Mouse (Mus musculus) midbrain, postnatal 0 days (tissue): ENCODE data around the gene Rasal1. TPM values are rescaled to one million over a fixed set of nuclear protein-coding genes. Genes with fewer than 3 reads are reported as not detected.

Source experiments
- ATAC-seq: fragments of 200-750 bp; cut with Nextera tagmentation; 2 replicates; pipeline ENCODE4 v1.8.0; 2017; ENCODE audit warnings: moderate number of reproducible peaks, mild to moderate bottlenecking, moderate TSS enrichment, moderate library complexity; ENCODE audit not compliant: low FRiP score
- DNase-seq: peaks from one replicate; pipeline ENCODE4 v3.0.0-alpha.2; 2015; ENCODE audit warnings: low spot score
- H3K27ac ChIP-seq: fragments of 300-500 bp; sonication (generic); 2 replicates; pipeline ENCODE4 v1.5.1; 2014; ENCODE audit warnings: low read depth, mild to moderate bottlenecking, low read length, mixed read lengths
- H3K27me3 ChIP-seq: fragments of 300-500 bp; sonication (generic); 2 replicates; pipeline ENCODE4 v1.6.1; 2014; ENCODE audit warnings: low read length, control low read depth, mixed read lengths; ENCODE audit not compliant: insufficient read depth
- H3K36me3 ChIP-seq: fragments of 300-500 bp; sonication (generic); 2 replicates; pipeline ENCODE4 v1.6.1; 2014; ENCODE audit warnings: low read length, control low read depth, mixed read lengths; ENCODE audit not compliant: insufficient read depth
- H3K4me1 ChIP-seq: fragments of 300-500 bp; sonication (generic); 2 replicates; pipeline ENCODE4 v1.6.1; 2014; ENCODE audit warnings: mild to moderate bottlenecking, control low read depth, antibody characterized with exemption, low read length, mixed read lengths; ENCODE audit not compliant: insufficient read depth
- H3K4me2 ChIP-seq: fragments of 300-500 bp; sonication (generic); 2 replicates; pipeline ENCODE4 v1.6.1; 2014; ENCODE audit warnings: low read depth, mild to moderate bottlenecking, low read length, mixed read lengths; ENCODE audit not compliant: poor library complexity, severe bottlenecking
- H3K4me3 ChIP-seq: fragments of 300-500 bp; sonication (generic); 2 replicates; pipeline ENCODE4 v1.5.1; 2014; ENCODE audit warnings: low read depth, mild to moderate bottlenecking, low read length, moderate library complexity
- H3K9ac ChIP-seq: fragments of 300-500 bp; sonication (generic); replicated peaks from 2 replicates; pipeline ENCODE4 v1.6.1; 2014; ENCODE audit warnings: mild to moderate bottlenecking, low read length, moderate library complexity, mixed read lengths; ENCODE audit not compliant: poor library complexity, severe bottlenecking
- H3K9me3 ChIP-seq: fragments of 300-500 bp; sonication (generic); 2 replicates; pipeline ENCODE4 v1.6.1; 2016; ENCODE audit warnings: low read length, control low read depth
- CTCF ChIP-seq: IDR thresholded peaks from 2 replicates; pipeline ENCODE4 v1.5.1; 2016; ENCODE audit warnings: antibody characterized with exemption, mild to moderate bottlenecking
- WGBS: fragments of 180-500 bp; shearing (Covaris S2); extraction: QIAGEN DNeasy Blood & Tissue Kit; methylation state at CpG from one replicate; pipeline ENCODE4 v1.1.7; 2014; 5-methylcytosine and 5-hydroxymethylcytosine counted together
- polyA plus RNA-seq: library from polyadenylated mRNA; unstranded; fragments of >200 nt; fragmentation: Nextera tagmentation; extraction: Ambion mirVana; gene quantifications from 2 replicates; pipeline ENCODE4 v1.2.1, GENCODE M21; 2015
- total RNA-seq: library from RNA; depleted of rRNA; stranded (reverse); fragments of >200 nt; gene quantifications from 2 replicates; pipeline ENCODE4 v1.2.3, GENCODE M21; 2014

Gene Rasal1
- total and polyA plus RNA-seq, 2 experiments from 2014 or later = 9.9 to 24.7 TPM

DNA sequence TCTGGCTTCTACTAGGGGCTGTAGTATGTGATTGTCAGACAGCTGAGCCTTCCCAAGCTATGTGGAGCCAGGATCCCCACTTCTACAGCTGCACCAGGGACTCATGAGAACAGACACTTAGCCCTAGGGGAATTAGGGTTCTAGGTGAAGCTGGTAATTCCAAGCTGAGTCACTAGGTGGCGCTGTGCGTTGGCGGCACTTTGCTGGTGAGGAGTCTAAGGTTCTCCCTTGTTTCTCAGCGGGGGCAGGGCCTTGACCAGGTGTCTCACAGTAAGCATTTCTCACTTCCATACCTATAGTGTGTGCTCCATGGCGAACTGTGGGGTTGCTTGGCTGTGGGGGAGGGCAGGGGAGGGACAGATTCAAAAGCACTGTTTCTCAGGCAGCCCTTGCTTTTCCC lies 29.4 kb upstream of the Rasal1 start:
- H3K9me3 ChIP-seq = no peaks in the 10 kb centered on the region
- ATAC-seq (no peak), DNase-seq (peak; percentile 56)
- WGBS = 14% methylated on average over 5 of the region's 5 CpGs
- no peak overlapping the region for H3K27ac ChIP-seq
- no peak overlapping the region for H3K9ac ChIP-seq
- H3K4me2 ChIP-seq = no peak overlapping the region
- peaks cover 42% of the 10 kb centered on the region for H3K36me3 ChIP-seq
- peak; percentile 86 for TF ChIP-seq CTCF
- H3K27me3 ChIP-seq = no peaks in the 10 kb centered on the region
- H3K4me3 ChIP-seq = no peak overlapping the region
- H3K4me1 ChIP-seq = no peaks in the 10 kb centered on the region

DNA sequence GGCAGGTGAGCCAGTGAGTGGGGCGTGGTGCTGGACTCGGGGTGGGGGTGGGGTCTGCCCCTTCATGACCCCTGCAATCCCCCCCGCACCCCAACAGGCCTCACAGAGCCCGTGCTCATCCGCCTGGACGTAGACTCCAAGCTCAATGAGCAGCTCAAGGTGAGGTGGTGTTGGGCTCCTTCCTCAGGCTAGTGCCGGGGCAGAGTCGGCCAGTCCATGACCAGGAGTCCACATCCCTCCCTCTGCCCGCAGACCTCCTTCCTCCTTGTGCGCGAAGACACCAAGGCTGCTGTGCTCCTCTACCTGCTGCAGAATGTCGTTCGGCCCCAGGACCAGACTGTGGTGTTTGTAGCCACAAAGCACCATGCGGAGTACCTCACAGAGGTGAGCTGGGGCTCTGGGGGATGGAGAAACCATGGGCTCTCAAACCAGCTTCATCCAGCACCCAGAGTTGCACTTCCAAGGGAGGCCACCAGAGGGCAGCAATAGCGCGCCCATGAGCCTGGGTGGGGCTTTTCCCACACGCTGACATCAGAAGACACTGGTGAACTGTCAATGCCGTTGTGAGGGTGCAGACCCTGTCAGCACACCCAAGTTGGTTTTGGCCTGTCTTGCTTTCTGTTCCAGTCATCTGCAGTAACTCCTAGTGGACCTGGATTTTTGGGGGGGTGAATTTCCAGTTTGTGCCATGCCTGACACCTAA lies 28.1 kb upstream of the Rasal1 start:
- peak; percentile 29 for ATAC-seq

DNA sequence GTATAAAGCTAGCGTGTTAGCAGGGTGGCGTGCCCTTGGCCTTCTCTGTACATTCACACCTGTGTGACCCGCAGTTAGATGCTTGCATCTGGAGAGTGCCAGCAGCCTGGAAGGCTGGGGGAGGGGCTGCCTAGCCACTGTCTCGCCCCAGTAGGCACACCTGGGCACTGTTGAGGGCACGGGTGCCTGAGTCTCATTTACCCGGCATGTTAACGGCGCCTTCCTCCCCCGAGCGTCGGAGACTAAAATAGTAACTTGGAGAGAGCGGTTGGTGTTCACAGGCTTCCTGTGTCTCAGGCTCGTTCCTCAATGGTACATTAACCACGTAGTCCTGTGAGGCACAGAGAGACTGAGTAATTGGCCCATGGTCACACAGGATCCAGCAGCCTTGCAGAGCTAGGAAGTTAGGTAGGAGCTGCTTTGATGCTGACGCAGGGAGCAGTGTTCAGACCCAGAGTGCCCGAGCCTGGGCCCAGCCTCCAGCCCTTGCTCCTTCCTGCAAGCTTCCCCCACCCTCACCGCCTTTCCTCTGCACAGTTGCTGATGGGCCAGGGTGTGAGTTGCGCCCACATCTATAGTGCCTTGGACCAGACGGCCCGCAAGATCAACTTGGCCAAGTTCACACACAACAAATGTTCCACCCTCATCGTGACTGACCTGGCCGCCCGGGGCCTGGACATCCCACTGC lies 27.4 kb upstream of the Rasal1 start:
- no peak for TF ChIP-seq CTCF
- no peaks in the 10 kb centered on the region for H3K4me1 ChIP-seq
- H3K4me3 ChIP-seq = no peak overlapping the region
- WGBS = 90% methylated on average over 23 of the region's 23 CpGs
- H3K36me3 ChIP-seq = peaks cover 60% of the 10 kb centered on the region
- no peaks in the 10 kb centered on the region for H3K27me3 ChIP-seq
- no peak overlapping the region for H3K27ac ChIP-seq
- DNase-seq (no peak), ATAC-seq (peak; percentile 18; the same call in 1 of the 2 replicates)
- H3K9ac ChIP-seq = no peak overlapping the region
- no peaks in the 10 kb centered on the region for H3K9me3 ChIP-seq
- H3K4me2 ChIP-seq = no peak overlapping the region

More for the DNA sequence above, 28.1 kb upstream of the Rasal1 start:
- WGBS = 71% methylated on average over 18 of the region's 18 CpGs
- Histone ChIP-seq H3K27me3 (no peaks in the 10 kb centered on the region), H3K36me3 (peaks cover 55% of the 10 kb centered on the region), H3K4me3 (no peak overlapping the region), H3K4me1 (no peaks in the 10 kb centered on the region), H3K9ac (no peak overlapping the region), H3K4me2 (no peak overlapping the region), H3K9me3 (no peaks in the 10 kb centered on the region), H3K27ac (no peak overlapping the region)
- peak; percentile 78 for DNase-seq
- TF ChIP-seq CTCF = peak; percentile 99

DNA sequence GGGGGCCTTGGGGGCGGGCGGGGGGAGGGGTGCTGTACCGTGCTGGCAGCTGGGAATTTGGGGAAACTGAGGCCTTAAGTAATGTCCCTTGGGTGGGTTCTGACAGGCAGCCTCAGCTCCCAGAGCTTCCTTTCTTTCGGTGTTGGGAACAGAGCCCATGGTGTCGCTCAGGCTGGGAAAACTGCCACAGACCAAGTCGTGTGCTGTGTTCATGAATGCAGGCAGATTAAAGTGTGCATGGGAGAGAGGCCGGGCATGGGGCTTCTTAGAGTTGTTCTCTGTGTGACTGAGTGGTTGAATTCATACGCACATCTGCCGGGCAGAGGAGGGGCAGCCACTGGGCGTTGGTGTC lies 26.8 kb upstream of the Rasal1 start:
- H3K27ac ChIP-seq = no peak overlapping the region
- H3K27me3 ChIP-seq = no peaks in the 10 kb centered on the region
- no peaks in the 10 kb centered on the region for H3K9me3 ChIP-seq
- H3K4me3 ChIP-seq = no peak overlapping the region
- no peaks in the 10 kb centered on the region for H3K4me1 ChIP-seq
- DNase-seq (peak; percentile 47), ATAC-seq (no peak)
- no peak overlapping the region for H3K9ac ChIP-seq
- 78% methylated on average over 10 of the region's 10 CpGs for WGBS
- peaks cover 60% of the 10 kb centered on the region for H3K36me3 ChIP-seq
- no peak overlapping the region for H3K4me2 ChIP-seq
- no peak for TF ChIP-seq CTCF

DNA sequence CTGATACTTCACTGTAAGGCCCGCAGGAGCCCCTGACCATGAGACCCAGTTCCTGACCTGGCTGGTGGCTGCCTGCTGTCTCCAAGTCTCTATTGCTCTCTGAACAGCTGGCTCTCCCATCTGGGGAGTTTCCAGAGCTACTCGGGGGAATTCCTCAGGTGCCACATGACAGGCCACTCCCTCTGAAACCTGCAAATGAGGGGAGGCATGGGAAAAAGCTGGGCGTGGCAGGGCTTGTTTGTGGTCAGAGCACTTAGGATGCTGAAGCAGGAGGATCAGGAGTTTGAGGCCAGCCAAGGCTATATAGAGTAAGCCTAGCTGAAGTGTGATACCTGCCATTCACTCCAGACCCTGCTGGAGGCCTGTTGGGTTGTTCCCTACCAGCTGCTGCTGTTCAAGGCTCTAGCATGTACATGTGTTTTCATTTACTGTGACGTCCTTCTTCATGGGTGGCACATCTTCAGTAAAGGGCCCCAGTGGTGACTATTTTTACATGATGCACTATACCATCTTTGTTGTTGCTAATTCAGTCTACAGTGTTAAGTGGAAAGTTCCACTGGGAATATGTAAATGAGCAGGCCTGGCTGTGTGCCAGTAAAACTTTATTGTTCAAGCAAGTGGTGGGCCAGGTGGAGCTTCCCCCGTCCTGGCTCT lies 26.3 kb upstream of the Rasal1 start:
- H3K9me3 ChIP-seq = no peaks in the 10 kb centered on the region
- WGBS = 72% methylated on average over 5 of the region's 5 CpGs
- H3K27ac ChIP-seq = no peak overlapping the region
- H3K36me3 ChIP-seq = peaks cover 60% of the 10 kb centered on the region
- H3K4me1 ChIP-seq = no peaks in the 10 kb centered on the region
- H3K27me3 ChIP-seq = no peaks in the 10 kb centered on the region
- peak; percentile 27 for DNase-seq
- H3K4me2 ChIP-seq = no peak overlapping the region
- ATAC-seq = no peak
- H3K4me3 ChIP-seq = no peak overlapping the region
- no peak for TF ChIP-seq CTCF
- H3K9ac ChIP-seq = no peak overlapping the region

GRCm38 (mm10) chr5:120624427-120624826 lies 24.2 kb upstream of the Rasal1 start:
- ATAC-seq = no peak
- Histone ChIP-seq H3K9ac (no peak overlapping the region), H3K4me1 (no peaks in the 10 kb centered on the region), H3K4me2 (no peak overlapping the region), H3K9me3 (no peaks in the 10 kb centered on the region), H3K27ac (no peak overlapping the region), H3K27me3 (no peaks in the 10 kb centered on the region), H3K36me3 (peaks cover 54% of the 10 kb centered on the region), H3K4me3 (no peak overlapping the region)
- WGBS = 89% methylated on average over 10 of the region's 10 CpGs
- DNase-seq = no peak
- no peak for TF ChIP-seq CTCF
